Mouse (Mus musculus) subcutaneous adipose tissue, adult 2 months (tissue): ENCODE measurements around the gene Zmat5. TPM values are rescaled to one million over a fixed set of nuclear protein-coding genes. Genes with fewer than 3 reads are reported as not detected.

Source experiments
- polyA plus RNA-seq: library from polyadenylated mRNA; depleted of rRNA; stranded (reverse); fragments of >200 nt; gene quantifications from 2 replicates; pipeline ENCODE4 v1.2.3, GENCODE M21; 2012; ENCODE audit warnings: low replicate concordance; rRNA removed

The Zmat5 gene
- 46.1 and 51.9 TPM in 2 replicates for polyA plus RNA-seq

DNA sequence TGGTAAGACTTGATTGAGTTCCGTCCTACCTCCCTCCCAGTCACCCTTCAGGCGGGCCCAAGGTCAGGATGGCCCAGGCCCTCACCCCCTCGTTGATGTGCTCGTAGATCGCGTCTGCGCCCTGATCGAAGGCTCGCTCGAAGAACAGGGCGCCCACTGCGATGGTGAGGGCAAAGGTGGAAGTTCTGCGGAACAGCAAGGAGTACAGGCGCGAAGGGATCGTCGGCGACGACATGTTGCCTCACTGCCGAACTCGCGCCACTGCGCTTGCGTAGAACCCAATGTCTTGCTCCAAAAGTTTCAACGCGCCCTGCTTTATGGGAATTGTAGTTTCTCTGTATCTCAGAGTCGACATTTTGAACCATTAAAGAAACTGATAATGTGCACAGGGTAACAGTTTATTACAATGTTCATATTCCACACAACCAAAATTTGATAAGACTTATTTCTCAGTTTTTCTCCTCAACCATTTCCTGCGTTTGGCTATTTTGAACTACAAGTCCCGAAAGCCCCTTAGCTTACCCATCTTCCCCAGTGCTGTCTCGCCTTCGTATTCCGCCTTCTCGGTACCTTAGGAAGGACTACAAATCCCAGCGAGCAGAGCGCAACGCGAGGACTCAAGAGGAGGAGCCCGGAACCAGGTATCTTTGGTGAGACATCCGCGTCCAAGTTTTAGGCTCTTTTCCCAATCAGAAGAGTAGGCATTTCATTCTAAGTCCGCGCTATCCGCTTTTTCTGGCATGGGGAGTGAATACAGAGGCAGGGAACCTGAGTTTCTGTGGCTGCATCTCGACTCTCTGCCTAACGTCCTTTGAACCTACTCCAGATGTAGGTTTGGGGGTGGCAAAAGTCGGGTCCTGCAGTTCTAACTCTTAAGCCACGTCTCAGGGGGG is at the start of gene Zmat5, which contains the start of gene Uqcr10:
TSS of gene Zmat5 (plus strand) at position 607 of the 893 bp plus-strand sequence.
TSS of gene Uqcr10 (minus strand) at position 271 of the 893 bp plus-strand sequence.

GRCm38 (mm10) chr11:4746733-4747132 is 42.3 kb downstream of the Zmat5 start, which contains the start of gene Cabp7:
Gene Cabp7, minus strand, starts transcription at chr11:4746778.

Other genes with a start within 250 kb of the Zmat5 start
- 38.9 and 45.3 TPM in 2 replicates for gene Mtmr3, start 109.8 kb upstream of the Zmat5 start, polyA plus RNA-seq
- not detected in 2 replicates for gene Gm11032, start 84.6 kb upstream of the Zmat5 start, polyA plus RNA-seq
- 17.5 and 20.5 TPM in 2 replicates for gene Ascc2, start 66.9 kb upstream of the Zmat5 start, polyA plus RNA-seq
- gene Uqcr10, start 336 bp upstream of the Zmat5 start, polyA plus RNA-seq: 858 and 1,560 TPM in 2 replicates
- gene Cabp7, start 42.1 kb downstream of the Zmat5 start, polyA plus RNA-seq: not detected in 2 replicates
- gene Nf2, start 144.9 kb downstream of the Zmat5 start, polyA plus RNA-seq: 51.5 and 66.9 TPM in 2 replicates
- gene Nipsnap1, start 169.3 kb downstream of the Zmat5 start, polyA plus RNA-seq: 16.7 and 48.0 TPM in 2 replicates
- 21.1 and 29.7 TPM in 2 replicates for gene Thoc5, start 190.6 kb downstream of the Zmat5 start, polyA plus RNA-seq
- gene Nefh, start 243.4 kb downstream of the Zmat5 start, polyA plus RNA-seq: 0.09 TPM in 1 of 2 replicates, not detected in the other